Mouse (Mus musculus) Muller cell, postnatal 12 days (primary cell): ENCODE measurements at regions not wholly inside any gene's neighbourhood (a gene's known extent, or its start where the extent isn't known, plus 50 kb on each side); places are given as distances from the start of the nearest gene placed in this dataset.

Source experiments
- DNase-seq: peaks from one replicate; pipeline ENCODE4 v3.0.0-alpha.2; 2015; ENCODE audit errors: inconsistent ontology term

DNA sequence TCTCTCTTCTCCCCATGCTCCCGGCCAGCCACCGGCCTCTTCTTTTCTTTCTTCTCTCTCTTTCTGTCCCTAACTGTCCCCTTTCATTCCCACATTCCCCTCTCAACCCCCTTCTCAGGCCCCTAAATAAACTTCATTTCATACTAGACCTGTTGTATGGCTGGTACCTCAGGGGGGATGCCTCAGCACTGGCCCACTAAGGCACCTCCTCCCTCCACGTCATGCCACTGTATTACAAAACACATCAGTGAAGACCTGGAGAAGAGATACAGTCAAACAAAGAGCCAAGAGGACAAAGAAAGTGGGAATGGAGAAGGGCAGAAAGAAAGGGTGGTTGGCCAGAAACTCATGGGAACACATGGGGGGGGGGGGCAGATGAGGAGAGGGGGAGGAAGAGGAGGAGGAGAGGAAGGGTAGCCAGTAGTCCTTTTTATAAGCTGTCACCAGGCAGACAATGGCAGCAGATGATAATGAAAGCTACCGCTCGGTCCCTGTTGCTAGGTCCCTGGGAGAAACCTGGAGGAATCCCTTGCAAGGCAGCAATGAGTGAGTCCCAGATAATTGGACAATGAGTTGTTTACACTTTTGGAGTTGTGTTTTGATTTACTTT, 224.5 kb upstream of the Pfn2 start:
- no peak for DNase-seq

DNA sequence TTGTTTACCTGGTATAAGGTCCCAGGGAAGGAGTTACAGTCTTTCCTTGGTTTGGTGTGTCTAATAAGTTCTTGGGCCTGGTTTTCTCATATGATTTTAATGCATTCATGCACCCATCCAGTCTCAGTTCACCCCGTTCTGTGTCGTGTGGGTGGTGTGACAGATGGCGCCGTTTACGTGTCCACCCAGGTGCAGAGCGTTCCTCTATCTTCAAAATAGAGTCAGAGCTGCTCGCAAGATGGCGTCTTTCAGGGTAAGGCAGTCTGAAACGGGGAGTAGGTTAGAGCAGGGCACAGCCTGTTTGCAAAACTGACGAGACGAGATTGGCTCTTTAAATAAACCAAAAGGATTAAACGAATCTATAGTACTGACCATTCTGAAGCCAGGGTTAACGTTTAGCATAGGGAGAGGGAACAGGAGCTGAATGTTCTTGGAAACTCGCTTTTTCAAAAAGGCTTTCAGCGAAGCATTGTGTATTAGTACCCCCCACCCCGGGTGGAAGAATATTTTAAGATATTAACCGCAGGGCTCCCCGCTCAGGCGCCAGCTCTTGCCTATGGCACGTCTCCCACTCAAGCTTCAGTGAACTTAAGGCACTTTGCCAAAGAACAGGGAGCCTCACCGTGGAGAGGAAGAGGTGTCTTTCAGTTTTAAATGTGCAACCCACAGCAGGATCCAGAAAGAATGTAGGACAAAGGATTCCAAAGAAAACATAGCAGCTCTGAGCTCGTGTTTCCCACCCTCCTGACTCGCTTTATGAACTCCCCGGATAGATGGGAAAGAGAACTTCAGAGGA, 241.7 kb upstream of the Pfn2 start:
- peak; percentile 75 for DNase-seq

- DNase-seq: peak; percentile 9
Measured at GRCm38 (mm10) chr3:58090396-58090795, 242.5 kb upstream of the Pfn2 start.

GRCm38 (mm10) chr3:58091466-58092176, 243.7 kb upstream of the Pfn2 start:
- no peak for DNase-seq

DNA sequence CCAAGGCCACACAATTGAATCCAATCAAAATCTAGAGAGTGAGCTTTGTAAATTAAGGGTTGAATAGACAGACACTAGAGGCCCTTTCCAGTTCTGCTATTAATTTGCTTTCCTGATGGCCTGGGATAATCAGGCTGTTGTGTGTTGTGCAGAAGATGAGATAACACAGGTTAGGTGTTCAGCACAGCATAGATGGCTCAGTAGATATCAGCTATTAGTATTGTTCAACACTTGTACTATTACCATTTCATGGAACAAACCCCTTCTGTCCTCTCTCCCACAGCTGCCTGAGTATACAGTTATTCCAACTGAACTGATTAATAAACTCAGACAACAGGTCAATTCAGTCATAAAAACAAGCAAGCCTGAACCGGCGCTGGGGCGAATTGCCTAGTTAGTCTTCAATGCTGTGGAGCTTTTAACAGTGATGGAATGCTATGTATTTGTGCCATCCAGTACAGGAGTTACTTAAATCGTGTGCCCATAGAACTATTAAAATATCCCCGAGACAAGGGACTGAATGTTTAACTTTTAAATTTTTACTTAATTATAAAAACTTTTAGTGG, 263.1 kb upstream of the Pfn2 start:
- DNase-seq: peak; percentile 80

DNA sequence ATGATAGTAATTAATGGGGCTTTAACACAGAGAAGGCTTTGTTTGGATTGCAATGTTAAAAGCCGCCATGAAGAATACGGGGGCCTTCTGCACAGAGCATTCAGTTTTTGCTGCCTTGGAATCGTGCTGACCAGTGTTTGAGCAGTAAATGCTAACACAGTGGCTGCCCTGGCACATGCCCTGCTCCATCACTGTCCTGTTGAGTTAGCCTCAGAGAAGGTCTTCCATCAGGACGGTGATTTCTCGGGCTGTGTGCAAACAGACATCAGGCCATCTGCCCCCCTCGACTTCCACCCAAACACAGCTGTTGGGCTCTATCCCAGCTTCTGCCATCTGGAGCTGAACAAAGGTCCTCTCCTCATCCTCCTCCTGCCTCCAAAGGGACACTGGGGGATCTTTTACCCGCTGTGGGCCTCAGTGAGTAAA, 264.6 kb upstream of the Pfn2 start:
- peak; percentile 77 for DNase-seq

DNA sequence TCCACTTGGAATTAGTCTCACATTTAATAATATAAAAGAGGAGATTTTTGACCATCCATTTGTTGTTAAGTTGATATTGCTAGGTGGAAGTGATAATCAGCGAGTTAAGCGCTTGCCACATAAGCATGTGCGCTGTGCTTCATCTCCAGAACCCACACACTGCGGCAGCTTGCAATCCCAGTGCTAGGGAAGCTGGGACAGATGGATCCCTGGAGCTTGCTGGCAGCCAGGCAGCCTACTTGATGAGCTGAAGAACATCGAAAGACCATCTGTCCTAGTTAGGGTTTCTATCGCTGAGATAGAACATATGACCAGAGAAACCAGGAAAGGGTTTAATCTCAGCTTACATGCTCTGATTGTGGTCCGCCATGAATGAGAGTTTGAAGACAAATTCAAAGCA, 266.1 kb upstream of the Pfn2 start:
- no peak for DNase-seq

DNA sequence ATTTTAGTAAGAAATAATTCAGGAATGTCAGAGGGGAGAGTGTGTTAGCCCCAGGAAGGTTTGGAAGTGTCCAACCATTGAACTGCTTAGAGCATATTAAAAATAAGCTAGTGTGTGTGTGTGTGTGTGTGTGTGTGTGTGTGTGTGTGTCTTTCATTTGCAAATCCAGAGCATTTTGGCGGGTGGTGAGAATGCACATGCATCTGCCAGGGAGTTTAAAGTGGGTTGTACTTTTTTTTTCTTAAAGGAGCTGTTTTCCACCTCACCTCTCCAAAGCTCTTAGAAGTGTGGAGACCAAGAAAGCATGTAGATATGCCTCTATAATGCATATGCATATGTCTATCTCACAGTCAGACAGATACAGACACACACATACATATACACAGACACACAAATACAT, 267.6 kb upstream of the Pfn2 start:
- no peak for DNase-seq

GRCm38 (mm10) chr3:58116848-58117247, 269.0 kb upstream of the Pfn2 start:
- no peak for DNase-seq

GRCm38 (mm10) chr3:58120051-58120450, 272.2 kb upstream of the Pfn2 start:
- no peak for DNase-seq

DNA sequence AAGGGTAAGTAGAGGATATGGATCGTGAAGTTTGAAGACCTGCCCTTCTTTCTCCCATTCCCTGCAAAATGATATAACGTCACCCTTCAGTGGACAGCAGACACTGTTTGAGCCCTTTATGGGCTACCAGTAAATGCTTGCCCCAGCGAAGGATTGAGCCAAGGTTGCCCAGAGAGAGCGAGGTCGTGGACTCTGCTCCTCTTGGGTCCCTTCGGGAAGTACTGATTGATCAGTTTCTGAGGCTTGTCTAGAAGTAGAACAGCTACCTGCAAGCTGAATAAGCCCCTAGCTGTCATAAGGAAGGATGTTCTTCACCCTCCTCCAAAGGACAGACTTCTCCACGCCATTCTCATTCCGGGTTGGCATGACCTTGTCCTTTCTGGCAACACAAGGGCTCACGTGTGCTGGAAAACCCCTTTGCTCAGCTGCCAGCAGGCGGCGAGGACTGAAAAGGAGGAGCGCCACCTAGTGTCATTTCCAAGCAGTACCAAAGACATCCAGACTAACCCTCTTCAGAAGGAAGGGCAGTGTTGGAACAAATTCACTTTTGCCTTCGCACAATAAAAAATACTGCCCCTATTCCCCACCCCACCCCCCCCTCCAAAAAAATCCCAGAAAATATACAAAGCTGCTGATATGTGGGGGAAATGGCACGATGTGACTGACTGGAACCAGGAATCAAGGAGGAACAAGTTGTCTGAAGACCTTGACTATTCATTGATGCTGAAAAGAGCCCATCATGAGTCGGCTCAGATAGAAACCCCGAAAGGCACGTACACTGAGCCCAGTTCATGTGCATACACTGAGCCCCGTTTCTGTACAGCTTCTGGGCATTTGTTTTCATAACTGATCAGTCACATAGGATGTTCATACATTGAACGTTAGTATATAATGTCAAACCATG, 274.8 kb upstream of the Pfn2 start:
- DNase-seq: peak; percentile 74

DNA sequence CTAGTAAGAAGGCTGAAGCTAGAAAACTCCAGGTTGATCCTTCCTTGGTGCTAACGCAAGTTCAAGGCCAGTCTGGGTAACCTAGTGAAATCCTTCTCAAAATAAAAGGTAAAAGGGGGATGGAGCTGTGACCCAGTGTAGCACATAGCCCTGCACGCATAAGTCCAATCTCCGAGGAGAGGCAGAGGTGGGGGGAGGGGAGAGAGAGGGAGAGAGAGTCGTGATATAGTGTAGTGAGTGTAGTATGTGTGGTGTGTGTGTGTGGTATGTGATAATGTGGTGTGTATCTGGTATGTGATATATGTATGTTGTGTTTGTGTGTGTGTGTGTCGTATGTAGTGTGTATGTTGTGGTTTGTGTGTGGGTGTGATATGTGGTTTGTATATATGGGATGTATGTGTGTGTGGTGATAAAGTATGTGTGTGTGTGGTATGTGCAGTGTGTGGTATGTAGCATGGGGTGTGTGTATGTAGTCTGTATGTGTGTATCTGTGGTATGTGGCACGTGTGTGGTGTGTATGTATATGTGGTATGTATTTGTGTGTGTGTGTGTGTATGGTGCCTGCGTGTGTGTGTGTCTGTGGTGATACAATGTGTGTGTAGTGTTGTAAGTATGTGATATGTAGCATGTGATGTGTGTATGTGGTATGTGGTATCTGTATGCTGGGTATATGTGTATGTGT, 275.7 kb upstream of the Pfn2 start:
- DNase-seq: no peak

DNA sequence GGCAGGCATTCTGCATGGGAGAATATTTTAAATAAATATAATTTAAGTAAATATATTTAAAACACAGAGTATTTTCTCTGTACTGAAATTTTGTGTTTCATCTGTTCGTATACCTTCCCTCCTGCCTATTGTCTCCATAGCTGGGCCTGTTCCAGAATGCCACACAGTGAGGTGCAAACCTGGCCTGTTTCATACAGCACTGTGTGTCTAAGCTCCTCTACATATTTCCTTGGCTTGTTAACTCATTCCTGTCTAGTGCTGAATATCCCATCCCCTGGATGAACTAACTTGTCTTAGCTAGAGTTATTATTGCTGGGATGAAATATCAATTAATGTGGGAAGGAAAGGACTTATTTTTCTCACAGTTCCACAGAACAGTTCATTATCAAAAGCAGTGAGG, 277.0 kb upstream of the Pfn2 start:
- no peak for DNase-seq

DNA sequence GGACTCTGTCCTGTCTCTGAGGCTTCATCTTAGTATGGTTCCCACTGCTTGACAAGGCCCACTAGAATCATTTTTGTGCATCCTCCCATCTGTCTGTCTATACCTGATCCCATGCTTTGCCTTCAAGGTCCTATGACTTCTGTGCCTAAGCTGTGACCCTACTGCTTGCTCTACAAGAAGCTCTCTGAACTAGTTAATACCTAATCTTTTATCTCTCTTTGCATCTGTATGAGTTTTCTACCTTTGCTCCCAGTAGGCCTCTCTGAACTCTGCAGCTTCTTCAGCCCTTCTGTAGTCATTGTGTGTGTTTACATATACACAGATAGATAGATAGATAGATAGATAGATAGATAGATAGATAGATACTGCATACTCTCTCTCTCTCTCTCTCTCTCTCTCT, 279.1 kb upstream of the Pfn2 start:
- no peak for DNase-seq

- DNase-seq: no peak
Measured at GRCm38 (mm10) chr3:58128059-58128458, 280.2 kb upstream of the Pfn2 start.

DNA sequence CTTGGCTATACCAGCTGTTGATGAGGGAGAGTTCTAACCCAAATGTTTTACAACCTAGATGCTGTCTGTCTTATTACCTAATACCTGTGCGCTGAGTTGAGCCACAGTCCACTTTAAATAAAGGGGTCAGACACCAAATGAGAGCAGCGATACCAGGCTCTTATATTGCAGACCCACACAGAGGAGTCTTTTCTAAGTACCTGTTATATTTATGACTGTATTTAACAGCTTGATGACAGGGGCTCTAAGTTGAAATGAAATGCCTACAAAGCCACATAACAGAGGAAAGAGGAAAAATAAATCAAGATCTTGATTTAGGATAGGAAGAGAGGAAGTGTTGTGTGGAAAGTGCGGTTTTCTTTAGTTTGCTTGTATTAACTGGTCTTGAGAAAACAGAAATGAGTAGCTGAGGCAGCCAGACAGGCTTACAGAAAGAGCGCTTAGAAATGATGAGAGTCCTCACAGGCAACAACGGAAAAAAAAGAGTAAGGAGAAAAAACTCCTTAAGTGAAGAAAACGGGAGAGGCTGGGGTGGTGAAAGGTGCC, 281.6 kb upstream of the Pfn2 start:
- DNase-seq: no peak

DNA sequence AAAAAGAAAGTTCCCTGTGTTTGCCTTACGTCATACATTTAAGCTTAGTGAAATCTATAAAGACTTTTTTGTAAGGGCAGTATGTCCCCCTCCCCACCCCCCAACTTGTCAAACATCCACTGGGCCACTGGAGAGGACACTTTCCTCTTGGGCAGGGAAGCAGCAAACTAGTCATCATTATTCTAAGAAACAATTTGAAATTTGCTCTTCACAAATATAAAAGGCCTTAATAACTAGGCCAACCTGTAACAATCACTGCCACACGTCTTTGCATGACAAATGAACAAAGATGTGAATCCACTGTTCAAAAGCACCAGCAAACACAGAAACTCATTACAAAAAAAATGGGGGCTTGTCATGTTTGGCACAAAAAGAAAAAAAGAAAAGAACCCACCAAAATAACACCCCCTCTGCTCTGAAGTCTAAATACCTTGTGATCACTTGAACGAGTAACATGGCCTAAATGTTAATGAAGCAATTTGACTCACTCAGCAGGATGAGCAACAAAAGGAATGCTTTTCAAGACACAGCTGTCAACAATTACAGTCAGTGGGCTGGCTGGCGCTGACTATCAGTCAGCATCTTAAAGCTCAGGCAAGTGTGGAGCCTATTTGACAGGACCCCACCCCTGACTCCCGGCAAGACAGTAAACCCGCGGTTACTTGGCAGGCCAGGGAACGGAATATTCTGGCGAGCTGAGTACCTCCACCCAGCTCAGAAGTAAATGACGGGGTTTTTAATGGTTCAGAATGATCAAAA, 278.7 kb upstream of the Tsc22d2 start:
- DNase-seq: peak; percentile 91

DNA sequence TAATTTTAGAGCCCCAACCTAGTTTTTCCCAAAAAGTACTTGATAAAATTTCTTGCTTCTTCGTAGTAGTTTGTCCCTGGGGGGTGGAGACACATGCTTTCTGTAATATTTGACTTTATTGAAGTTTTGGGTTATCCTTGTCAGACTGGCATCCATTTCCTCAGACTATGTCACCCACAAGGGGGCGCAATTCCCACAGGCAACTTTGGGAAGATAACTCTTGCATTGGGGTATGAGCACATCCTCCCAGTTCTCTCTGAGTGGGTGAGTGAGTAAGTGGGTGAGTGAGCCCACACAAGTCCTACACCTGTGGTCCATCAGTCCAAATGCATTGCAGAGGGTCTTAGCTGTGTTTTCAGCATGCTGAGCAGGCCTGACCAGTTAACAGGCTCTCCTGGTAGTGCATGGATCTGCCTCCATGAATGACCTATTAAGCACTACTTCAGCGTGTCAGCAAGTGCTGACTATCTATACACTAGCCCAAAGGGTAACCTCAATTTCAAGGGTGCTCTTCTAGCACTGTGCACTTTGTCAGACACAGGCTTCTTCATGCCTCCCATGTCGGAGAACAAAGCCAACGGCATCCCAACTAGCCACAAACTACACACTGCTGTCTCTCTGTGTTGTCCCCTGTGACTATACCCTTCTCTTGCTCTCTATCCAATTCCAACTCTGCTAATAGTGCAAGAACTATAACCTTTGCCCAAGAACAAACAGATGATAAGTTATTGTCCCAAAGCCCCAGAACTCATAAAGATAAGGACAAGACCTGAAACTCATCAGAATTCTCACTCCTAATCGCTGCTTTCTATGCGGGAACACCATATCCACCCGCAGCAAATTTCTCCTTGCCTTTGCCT, 275.6 kb upstream of the Tsc22d2 start:
- peak; percentile 23 for DNase-seq

- no peak for DNase-seq
Measured at GRCm38 (mm10) chr3:58146108-58146507, 268.4 kb upstream of the Tsc22d2 start.
